Mouse (Mus musculus) adrenal gland, postnatal 36 days (tissue): Measurements from ENCODE around the gene Vwa8. TPM values are rescaled to one million over a fixed set of nuclear protein-coding genes. Genes with fewer than 3 reads are reported as not detected.

Experiments used
- DNase-seq, 2 experiments: peaks; one replicate each; pipeline ENCODE4 v3.0.0; 2021; ENCODE audit warnings: mixed read lengths in 1 of 2
- total RNA-seq, 2 experiments: library from RNA; stranded (reverse); gene quantifications; 2 replicates each; pipeline ENCODE4 v1.2.3; 2021

Gene Vwa8
- total RNA-seq, 2 experiments from 2014 or later = 146 to 169 TPM

DNA sequence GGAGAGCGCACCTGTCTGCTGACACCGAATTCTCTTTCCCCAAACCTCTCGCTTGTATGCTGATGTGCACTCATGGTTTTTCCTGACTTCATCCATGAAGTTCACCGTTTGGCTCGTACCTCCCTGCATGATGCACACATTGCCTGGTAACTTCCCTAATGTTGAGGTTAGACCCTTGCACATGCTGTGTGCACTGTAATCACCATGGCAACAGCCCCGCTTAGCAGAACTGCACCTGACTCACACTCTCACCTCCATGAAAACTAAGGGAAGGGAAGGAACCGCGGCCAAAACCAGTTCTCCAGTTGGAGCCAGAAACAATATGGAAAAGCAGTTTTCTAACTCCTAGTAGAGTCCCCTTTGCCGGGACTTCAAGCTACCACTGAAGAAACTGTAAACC is 294.8 kb downstream of the Vwa8 start:
- no peak for DNase-seq

DNA sequence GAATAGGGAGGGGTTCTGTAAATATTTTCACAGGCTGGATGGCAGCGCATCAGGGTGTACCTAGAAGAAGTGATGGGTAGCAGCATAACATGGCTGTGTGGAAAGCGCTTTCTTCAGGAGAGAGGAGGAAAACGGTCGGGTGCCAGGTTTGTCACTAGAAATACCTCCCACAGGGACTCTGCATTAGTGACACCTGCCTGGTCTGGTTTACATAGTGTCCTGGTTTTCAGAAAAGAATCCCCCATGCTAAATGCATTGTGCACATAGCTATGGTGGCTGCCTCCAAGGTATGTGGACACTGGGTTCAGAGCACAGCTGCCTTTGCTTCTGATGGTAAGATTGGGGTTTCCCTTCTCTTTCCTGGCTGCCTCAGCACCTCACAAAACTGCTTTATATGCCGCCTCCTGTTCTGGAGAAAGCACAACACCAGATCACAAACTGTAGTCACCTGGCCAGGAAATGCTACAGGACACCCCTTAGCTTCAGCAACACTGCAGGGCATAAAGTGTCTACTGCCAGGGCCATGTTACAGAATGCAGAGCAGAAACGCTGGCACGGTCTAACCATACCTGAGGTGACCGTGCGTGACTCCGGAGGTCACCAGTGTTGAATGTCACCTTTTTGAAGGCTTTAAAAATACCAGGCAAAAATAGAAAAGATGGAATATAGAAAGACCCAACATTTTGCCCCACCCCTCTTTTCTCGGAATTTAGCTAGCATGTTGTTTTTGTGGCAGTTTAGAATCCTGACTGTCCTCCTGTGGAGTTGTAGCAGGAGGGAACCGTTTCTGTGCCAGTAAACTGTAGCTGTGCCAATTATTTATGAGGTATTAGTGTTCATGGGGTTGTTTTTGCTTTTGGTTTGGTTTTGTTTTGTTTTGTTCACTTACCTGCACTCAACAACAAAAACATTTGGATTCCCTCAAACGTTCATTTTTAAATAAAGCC is 295.7 kb downstream of the Vwa8 start:
- no peak for DNase-seq

DNA sequence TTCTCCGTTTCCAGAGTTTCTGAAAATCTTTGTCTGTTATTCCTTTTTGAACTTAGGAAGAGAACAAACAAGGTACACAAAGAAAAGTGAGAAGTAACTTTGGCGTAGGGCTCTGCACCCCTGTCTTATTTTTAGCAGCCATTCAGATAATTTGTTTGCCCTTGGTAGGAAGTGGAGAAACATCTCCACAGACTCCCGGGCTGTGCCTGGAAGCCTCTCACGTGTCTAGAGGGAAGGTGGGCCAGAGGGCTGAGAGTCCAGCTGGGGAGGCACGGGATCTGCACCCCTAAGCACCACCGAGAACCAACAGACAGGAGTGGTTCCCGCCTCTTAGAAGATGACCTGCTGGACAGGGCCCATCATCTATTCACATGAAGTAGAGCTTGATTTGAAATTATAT is 302.9 kb downstream of the Vwa8 start:
- DNase-seq = no peak

DNA sequence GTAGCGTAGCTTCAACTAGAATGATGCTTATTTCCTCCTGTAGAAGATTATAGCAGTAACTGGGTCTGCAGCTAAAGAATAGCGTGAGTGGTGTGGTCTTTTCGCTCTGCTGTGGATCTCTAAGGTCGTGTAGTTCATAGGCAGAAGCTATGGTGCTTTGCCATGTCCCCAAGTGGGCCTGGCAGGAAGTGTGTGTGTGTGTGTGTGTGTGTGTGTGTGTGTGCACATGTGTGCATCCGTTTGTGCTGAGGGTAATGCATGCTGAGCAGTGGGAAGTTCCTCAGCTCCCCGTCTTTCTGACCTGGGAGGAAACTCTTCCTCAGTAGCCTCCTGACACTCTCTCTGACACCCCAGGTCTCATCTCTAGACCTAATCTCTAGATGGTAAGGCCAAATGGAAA is 305.0 kb downstream of the Vwa8 start:
- DNase-seq = peak in 1 of 2 experiments; percentile 23

DNA sequence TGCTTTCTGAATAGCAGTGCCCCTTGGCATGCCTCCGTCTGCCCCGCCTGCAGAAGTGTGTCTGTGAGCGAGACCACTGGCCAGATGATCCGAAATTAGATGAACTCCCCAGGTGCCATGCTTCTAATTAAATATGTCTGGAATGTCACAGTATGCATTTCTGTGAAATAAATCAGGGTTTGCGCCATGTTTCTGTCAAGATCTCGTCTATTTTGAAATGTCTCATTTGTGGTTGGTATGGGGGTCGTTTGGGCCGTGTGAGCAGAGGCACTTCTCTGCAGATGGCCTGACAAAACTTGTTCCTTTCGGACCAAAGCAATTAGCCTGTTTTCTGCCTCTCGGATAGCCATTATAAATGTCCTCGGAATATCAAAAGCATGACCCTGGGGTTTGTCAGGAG is 306.1 kb downstream of the Vwa8 start:
- DNase-seq = no peak

DNA sequence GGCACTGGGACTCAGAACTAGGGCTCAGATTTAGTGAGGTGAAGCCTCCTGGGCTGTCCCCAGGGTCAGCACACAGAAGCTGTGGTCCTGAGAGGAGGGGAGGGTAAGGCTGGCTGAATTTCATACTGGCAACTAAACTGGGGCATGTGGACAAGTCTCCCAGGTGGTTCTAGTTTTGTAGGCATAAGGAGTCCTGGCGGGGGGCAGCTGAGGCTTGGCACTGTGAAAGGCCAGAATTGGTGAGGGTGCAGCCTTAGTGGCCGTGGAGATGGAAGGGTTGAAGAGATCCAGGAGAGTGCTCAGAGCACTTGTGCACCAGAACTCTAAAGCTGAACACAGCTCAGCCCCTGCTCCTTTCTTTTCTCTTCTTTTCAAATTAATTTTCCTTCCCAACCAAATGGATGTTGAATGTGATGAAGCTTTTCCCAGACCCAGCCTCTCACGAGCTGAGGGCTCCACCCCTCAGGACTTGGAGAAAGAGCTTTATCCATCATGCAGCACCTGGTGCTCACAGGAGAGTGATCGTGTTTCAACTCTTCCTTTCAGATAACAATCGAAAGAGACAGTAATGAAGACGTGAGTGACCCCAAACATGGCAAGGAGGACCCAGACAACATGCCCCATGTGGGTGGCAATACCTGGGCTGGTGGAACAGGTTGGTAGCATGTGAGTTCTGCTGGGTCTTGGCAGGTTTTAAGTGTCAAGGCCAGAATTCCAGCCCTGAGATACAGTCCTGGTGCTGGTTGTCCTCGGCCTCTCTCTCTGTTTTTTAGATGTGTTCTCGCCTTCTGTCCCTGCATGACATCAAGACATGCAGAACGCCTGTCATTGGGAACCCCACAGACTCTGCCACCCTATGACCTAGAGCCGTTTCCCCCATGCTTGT is 307.9 kb downstream of the Vwa8 start:
- DNase-seq = no peak

DNA sequence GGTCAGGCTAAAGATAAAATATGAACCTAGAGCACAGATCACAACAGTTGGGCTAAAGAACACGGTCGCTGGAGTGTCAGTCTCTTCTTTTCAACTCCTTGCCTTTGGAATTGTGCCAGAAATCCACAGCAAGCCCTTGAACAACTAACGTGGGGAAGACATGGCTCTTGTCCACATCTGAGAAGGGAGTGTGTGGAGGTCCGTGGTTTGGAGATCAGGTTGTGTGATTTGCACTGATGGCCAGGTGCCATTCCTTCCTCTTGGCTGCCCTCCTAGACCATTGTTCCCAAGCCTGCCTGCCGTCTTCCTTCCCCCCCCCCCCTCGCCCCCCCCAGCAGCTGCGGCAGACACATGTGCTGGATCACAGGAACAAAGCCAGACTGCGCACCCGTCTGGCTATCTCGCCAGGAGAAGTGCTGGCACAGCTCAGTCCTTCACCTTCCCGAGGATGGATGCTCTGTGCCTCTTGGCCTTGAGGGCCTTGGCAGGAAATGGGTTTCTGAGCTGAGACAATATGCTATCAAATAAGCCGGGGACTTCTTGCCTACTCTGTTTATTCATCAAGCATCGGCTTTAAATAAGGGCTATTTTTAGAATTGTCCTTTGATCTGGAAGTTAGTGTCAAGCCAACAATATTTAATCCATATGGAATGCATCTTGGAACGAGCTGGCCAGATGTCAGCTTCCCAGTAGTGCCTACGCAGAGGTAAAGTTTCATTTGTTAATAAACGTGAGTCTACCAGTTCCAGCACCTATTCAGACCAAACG is 308.8 kb downstream of the Vwa8 start:
- DNase-seq = peak; percentile 54 to 64

DNA sequence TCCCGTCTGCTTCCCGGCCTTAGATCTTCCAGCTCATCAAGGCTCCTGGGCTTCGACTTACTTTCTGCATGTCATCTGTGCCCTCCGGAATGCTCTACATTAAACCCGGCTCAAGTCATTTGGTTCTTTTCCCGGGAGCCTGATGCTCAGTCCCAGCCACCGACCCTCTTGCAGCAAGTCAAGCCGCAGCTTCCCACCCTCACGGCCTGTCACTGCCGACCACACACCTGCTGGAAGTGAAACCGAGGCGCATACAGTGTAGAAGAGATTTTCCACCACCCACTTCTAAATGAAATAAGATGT is 309.3 kb downstream of the Vwa8 start:
- DNase-seq = no peak

DNA sequence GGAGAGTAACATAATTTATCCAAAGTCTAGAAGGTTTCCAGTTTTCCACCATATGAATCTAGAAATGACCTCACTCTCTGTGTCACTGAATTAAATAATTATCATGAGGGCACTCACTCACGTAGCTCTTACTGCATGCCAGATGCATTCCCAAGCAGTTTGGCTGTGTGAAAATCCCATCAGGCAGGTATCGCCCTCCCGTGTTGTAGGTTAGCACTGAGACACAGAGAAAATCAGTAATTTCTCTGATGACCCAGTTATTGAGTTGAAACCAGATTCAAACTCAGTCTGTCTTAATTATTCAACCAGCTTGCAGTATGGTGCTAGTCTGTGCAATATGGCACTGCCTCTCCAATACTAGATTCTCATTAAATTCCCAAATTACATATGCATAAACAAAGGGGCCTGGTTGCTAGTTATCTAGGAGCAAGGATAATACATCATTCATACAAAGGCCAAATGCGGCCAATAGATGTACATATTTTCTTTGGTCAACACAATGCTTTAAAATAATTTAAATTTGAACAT is 309.9 kb downstream of the Vwa8 start:
- DNase-seq = no peak

DNA sequence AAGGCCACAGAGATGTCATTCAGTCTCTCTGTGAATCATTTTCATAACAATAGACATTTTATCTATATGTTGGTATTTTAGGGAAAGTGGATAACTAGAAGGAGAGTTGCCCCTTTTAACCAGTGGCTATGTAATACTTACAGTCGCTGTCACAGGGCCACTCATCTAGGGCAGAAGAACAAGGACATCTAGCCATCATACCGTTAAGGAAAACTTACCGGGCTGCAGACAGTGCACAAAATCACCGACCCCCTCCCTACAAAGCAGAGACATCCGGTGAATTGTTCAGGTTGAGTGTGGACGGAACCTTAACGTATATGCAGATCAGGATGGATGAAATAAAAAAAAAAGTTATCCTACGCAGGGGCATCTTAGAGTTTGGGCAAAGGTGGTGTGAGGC is 310.6 kb downstream of the Vwa8 start:
- DNase-seq = no peak

DNA sequence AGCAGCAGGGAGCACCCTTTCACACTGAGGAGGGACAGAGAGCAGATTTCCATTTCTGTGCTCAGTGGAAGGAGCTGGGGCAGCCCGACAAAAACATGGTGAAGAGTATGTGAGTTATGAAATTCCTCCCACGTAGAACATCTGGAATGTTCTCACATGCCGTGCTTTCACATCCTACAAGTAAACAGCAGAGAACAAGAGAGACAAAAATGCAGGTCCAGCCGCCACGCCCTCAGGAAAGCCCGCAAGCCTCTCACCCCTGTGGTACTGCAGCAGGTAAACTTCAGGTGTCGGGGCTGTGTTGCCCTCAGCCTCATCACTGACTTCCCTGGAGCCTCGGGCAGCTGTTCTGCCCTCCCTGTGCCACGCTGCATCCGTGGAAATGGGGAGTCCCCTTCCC is 311.6 kb downstream of the Vwa8 start:
- no peak for DNase-seq

DNA sequence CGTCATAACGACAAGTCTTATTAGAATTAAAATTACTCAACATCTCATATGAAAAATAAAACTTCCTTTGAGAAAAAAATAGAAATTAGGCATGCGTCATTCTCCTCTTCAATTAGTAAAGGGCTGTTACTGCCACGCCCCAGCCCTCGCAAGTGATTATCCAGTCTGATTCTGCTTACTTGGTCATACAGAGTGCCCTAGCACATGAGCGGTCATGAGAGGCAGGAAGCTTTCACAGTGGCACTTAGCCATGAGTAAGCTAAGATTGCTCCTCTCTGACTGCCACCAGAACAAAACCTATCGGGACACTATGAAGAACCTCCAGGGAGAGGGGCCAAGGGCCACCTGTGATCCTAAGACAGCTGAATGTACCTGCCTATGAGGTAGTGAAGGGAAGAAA is 312.1 kb downstream of the Vwa8 start:
- no peak for DNase-seq

DNA sequence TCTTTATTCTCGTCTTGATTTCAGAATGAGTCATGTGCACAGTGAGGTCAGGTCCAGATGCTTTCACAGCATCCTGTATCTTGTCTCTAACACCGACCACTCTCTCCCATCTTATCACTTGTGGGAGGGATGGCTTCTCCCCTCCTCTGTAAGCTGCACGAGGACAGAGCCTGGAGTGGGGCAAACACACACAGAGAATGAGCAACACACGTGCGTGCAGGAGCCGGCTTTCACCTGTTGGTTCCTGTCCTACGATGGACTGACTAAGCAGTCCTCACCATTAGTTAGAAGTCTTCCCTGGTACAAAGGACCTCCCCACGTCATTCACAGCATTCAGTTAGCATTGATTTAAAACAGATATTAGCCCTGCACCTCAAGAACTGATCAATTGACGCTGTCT is 312.9 kb downstream of the Vwa8 start:
- DNase-seq = no peak

DNA sequence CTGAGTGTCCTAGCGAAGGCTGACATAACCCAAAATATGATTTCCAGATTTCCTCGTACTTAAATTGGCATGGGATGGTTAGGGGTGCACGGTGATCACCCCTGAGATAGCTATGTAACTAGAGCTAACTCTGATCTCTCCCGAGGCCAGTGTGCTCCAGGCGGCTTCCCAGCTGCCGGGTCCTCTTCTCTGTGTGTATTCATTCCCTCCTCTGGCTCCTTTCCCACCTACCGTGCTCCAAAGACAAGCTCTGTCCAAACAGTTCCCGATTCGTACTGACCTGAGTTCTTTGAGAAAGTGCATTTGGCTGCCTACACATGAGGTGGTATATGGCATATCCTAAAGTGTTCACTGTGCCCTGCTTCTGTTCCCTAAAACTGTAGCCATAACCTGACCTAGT is 313.8 kb downstream of the Vwa8 start:
- DNase-seq = no peak

DNA sequence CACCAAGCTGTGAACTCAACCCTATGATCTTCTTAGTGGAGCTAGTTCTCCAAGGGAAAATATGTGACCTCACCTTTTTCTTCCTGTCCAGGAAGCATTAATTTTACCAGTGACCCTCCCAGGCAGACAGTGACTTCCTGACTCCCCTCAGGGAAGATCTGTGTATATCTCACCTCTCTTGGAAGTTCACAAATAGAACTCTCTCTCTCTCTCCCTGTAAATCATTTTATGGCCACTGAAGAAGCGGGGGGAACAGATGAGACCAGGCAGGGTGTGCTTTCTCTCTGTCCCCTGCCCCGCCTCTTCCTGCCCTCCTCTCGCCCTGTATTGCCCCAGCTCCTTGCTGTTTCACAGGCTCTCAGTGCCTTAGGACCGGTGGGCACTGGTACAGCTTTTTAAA is 315.5 kb downstream of the Vwa8 start:
- DNase-seq = peak; percentile 39 to 41

DNA sequence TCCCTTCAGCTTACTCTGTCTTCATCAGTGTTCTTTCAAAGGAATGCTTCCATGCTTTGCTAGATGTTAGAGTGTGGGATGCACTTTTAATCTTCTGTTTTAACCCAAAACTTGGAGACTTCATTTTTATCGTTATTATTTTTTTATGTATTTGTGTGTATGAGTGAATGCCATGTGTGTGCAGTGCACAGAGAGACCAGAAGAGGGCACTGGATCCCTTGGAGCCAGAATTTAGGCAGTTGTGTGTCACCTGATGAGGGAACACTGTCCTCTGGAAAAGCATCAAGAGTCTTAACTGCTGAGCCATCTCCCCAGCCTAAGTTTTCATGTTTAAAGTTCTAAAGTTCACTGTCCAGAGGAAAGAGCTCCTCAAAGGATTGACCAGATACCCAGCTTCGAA is 316.1 kb downstream of the Vwa8 start:
- no peak for DNase-seq

DNA sequence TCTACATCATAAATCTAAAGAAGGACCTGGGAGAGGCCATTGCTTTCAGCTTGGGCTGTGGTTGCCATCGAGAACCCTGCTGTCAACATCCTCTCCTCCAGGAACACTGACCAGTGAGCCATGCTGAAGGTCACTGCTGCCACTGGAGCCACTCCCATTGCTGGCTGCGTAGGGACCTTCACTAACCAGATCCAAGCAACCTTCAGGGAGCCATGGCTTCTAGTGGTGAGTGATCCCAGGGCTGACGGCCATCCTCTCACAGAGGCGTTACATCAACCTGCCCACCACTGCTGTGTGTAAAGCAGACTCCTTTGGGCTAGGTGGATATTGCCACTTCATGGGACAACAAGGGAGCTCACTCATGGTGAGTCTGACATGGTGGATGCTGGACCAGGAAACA is 325.7 kb downstream of the Vwa8 start:
- DNase-seq = peak in 1 of 2 experiments; percentile 42

DNA sequence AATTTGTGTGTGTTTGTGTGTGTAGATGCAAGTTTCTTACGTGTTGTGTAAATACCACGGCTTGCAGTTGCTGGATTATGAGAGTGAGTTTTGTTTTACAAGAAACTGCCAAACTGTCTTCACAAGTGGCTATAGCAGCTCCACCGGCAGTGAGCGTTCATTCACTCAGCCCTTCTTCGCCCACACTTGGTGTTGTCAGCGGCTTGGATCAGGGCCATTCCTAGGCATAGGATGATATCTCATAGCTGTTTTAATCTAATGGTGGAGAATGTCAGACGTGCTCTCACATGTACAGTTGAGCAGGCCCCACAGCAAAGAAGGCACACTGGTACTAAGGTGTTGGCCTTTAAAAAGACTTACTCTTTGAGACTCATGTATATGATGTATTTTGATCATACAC is 328.9 kb downstream of the Vwa8 start:
- no peak for DNase-seq

DNA sequence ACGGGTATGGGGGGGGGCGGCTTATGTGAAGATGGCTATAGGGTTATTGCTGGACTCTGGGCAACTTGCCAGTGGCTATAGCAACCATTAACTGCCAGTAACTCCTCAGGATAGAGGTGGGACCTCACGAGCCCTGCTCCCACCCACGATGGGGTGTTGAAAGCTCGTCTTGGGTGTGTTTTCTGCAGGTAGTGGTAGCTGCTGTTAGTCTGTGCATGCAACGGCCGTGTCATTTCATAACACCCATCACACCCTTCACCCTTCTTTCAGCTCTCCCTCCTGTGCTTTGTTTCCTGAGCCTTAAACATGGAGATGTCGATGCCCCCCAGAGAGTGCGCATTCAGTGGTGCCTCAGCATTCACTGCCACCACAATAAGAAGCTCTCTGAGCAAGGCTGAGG is 329.4 kb downstream of the Vwa8 start:
- no peak for DNase-seq

DNA sequence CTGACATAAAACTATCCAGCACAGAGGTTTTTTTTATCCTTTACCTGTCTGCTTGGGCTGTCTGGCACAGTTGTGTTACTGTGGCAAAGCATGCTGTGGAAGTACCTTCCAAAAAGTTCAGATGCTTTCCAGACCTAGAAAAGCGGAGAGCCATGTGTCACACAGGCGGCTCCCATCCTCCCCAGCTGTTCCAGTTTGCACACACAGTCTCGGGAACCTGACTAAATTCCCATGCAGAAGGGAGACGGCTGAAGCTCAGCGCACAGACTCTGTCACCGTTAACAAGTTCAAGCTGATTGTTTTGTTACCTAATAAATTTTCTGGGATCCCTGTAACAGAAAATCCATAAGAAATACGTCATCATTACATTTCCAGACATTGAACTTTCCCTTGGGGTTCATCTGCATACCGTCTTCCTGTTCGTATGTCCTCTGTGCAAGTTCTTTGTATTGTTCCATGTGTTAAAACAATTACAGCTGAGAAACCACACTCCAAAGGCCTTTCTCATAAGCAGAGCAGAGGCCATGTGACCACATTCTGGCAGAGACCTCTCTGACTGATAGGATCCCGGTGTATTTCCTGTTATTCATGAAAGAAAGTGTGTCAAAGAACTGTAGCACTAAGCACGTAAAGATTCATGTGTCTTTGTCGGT is 331.4 kb downstream of the Vwa8 start:
- no peak for DNase-seq

DNA sequence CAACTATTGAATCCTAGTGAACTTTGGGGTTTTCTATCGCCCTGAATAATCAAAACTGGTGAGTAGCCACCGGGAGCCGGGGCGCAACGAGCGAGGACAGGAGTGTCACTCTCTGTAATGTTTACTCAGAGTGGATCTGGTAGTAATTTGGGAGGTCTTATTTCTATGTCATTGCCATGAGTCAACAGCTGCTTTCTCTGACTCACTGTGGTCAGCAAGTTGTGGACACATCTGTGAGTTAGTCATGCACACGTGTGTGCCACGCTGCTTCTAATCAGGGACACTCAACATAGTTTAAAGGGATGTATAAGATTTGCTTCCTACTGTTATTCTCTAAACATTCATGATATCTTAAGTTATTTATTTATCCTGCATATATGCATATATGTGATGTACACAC is 332.9 kb downstream of the Vwa8 start:
- peak; percentile 40 to 53 for DNase-seq

DNA sequence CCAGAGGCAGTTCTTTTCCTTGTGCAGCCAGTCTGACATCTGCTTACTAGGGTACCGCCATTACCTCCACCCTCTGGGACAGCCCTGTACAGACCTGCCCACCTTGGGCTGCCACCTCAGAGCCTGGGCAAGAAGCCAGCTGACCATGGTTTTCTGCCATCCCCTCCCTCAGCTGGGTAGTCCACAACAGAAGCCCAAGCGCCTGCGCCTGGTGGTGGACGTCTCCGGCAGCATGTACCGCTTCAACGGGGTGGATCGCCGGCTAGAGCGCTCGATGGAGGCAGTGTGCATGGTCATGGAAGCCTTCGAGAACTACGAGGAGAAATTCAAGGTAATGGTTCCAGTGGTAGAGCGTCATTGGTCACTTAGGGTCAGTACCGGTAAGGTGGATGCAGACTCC is 333.9 kb downstream of the Vwa8 start:
- DNase-seq = no peak
